Comparison of ENCODE assay signal across 8 mouse cellular contexts in genomic region chr5:98855741-98856140, GRCm38 (mm10). TPM values are rescaled to one million over a fixed set of nuclear protein-coding genes. Genes with fewer than 3 reads are reported as not detected.
DNase-seq lines count a peak whose midpoint lies in the region; ATAC-seq and TF ChIP-seq lines count a peak whose summit lies in the region.
"Had no signal": no experiment of that assay in that cellular context is flagged by ENCODE, and none has a peak within 500 bp of the region (broad histone marks: within the 10 kb centered on the region; RNA-seq: fewer than 3 reads in every experiment).

No protein-coding gene starts in this region.

- H3K4me1 ChIP-seq in lung, embryonic 14.5 days (ENCODE audit: insufficient read depth), result no peaks in the 10 kb centered on the region; the same call in 1 of the 2 replicates
- 0 out of 2 replicates have a peak, but pooled peaks cover 4% of the 10 kb centered on the region for H3K4me1 ChIP-seq in forebrain, embryonic 11.5 days (replicated peaks; ENCODE audit: control insufficient read depth, insufficient read depth, low read length)
- H3K4me1 ChIP-seq in limb, embryonic 12.5 days (replicated peaks), result peaks cover 18% of the 10 kb centered on the region
- H3K4me1 ChIP-seq in stomach, embryonic 15.5 days, result peaks cover 12% of the 10 kb centered on the region
- H3K4me1 ChIP-seq: liver, embryonic 13.5 days had no signal

- H3K27me3 ChIP-seq in lung, embryonic 14.5 days (ENCODE audit: insufficient read depth, low read length), result peaks cover 20% of the 10 kb centered on the region
- H3K27me3 ChIP-seq in forebrain, embryonic 11.5 days (ENCODE audit: control insufficient read depth, insufficient read depth, low read length), result peaks cover 26% of the 10 kb centered on the region
- peaks cover 62% of the 10 kb centered on the region for H3K27me3 ChIP-seq in limb, embryonic 12.5 days
- peaks cover 30% of the 10 kb centered on the region for H3K27me3 ChIP-seq in stomach, embryonic 15.5 days (replicated peaks)

- no peak for ATAC-seq in lung, embryonic 14.5 days (ENCODE audit: insufficient read depth)
- ATAC-seq in forebrain, embryonic 11.5 days (replicated peaks; ENCODE audit: low FRiP score), result no peak
- ATAC-seq in limb, embryonic 12.5 days (ENCODE audit: insufficient number of reproducible peaks, insufficient read depth, low FRiP score, low TSS enrichment, low read depth), result no peak
- ATAC-seq in stomach, embryonic 15.5 days (ENCODE audit: insufficient read depth, low FRiP score, low read depth), result no peak

- no peak; the same call in 1 of the 2 replicates for TF ChIP-seq CTCF in lung, embryonic 14.5 days (IDR thresholded peaks at IDR 0.05; ENCODE audit: low read depth)

- WGBS in lung, embryonic 14.5 days, result 4% methylated on average over 12 of the region's 12 CpGs
- 18% methylated on average over 12 of the region's 12 CpGs for WGBS in forebrain, embryonic 11.5 days
- WGBS in limb, embryonic 12.5 days, result 6% methylated on average over 12 of the region's 12 CpGs
- WGBS in stomach, embryonic 15.5 days, result 7% methylated on average over 12 of the region's 12 CpGs

- no peaks in the 10 kb centered on the region for H3K36me3 ChIP-seq in lung, embryonic 14.5 days (ENCODE audit: insufficient read depth)
- no peaks in the 10 kb centered on the region for H3K36me3 ChIP-seq in forebrain, embryonic 11.5 days (ENCODE audit: control insufficient read depth, insufficient read depth, low read length)
- H3K36me3 ChIP-seq in limb, embryonic 12.5 days, result no peaks in the 10 kb centered on the region
- H3K36me3 ChIP-seq in stomach, embryonic 15.5 days, result no peaks in the 10 kb centered on the region
- H3K36me3 ChIP-seq: liver, embryonic 13.5 days had no signal

- H3K9ac ChIP-seq in lung, embryonic 14.5 days, result peak overlapping the region; percentile 68
- H3K9ac ChIP-seq in forebrain, embryonic 11.5 days (ENCODE audit: low read length), result no peak overlapping the region
- H3K9ac ChIP-seq in limb, embryonic 12.5 days (replicated peaks), result peak overlapping the region; percentile 53
- 0 out of 2 replicates have a peak overlapping the region, but pooled peaks have one; percentile 34 for H3K9ac ChIP-seq in stomach, embryonic 15.5 days
- H3K9ac ChIP-seq: liver, embryonic 13.5 days had no signal

- no peaks in the 10 kb centered on the region for H3K9me3 ChIP-seq in lung, embryonic 14.5 days (ENCODE audit: low read depth, low read length)
- H3K9me3 ChIP-seq in forebrain, embryonic 11.5 days (ENCODE audit: control insufficient read depth, low read length), result no peaks in the 10 kb centered on the region
- H3K9me3 ChIP-seq in limb, embryonic 12.5 days, result no peaks in the 10 kb centered on the region
- H3K9me3 ChIP-seq in stomach, embryonic 15.5 days, result no peaks in the 10 kb centered on the region
- H3K9me3 ChIP-seq: liver, embryonic 13.5 days had no signal

- H3K4me2 ChIP-seq in lung, embryonic 14.5 days, result peak overlapping the region; percentile 91
- peak overlapping the region; percentile 99 for H3K4me2 ChIP-seq in forebrain, embryonic 11.5 days (ENCODE audit: low read depth, low read length, severe bottlenecking)
- H3K4me2 ChIP-seq in limb, embryonic 12.5 days, result peak overlapping the region; percentile 98
- peak overlapping the region; percentile 98 for H3K4me2 ChIP-seq in stomach, embryonic 15.5 days

- H3K27ac ChIP-seq in lung, embryonic 14.5 days (ENCODE audit: low read depth), result no peak overlapping the region
- no peak overlapping the region for H3K27ac ChIP-seq in forebrain, embryonic 11.5 days (ENCODE audit: low read depth, low read length)
- H3K27ac ChIP-seq in limb, embryonic 12.5 days, result no peak overlapping the region
- no peak overlapping the region for H3K27ac ChIP-seq in stomach, embryonic 15.5 days
- H3K27ac ChIP-seq: liver, embryonic 13.5 days had no signal

- peak overlapping the region; percentile 57 for H3K4me3 ChIP-seq in lung, embryonic 14.5 days (ENCODE audit: low read depth, low read length)
- H3K4me3 ChIP-seq in forebrain, embryonic 11.5 days (ENCODE audit: low read depth, low read length), result peak overlapping the region; percentile 55; the same call in 1 of the 2 replicates
- H3K4me3 ChIP-seq in limb, embryonic 12.5 days (replicated peaks), result peak overlapping the region; percentile 57
- peak overlapping the region; percentile 55 for H3K4me3 ChIP-seq in stomach, embryonic 15.5 days (replicated peaks)

- no peak for DNase-seq in lung, embryonic 14.5 days
- DNase-seq in lung, postnatal 14 days, result no peak
- DNase-seq in forebrain, embryonic 11.5 days (ENCODE audit: low spot score), result no peak
- DNase-seq in yolk sac, embryonic 10.5 days (ENCODE audit: low spot score), result no peak
- DNase-seq in spleen, postnatal 14 days (ENCODE audit: low spot score in 2 of 2), result no peak
- DNase-seq: liver, embryonic 13.5 days had no signal

RNA-seq across cellular contexts. Expression of gene Bmp3, which starts 1.5 kb away (rescaled TPM):
- 11.2 and 11.6 TPM in 2 replicates for polyA plus RNA-seq in lung, embryonic 14.5 days (2014; fragmentation: Nextera tagmentation; extraction: Ambion mirVana)
- polyA plus RNA-seq in forebrain, embryonic 11.5 days (2014; fragmentation: Nextera tagmentation; extraction: Ambion mirVana), result 0.64 and 0.85 TPM in 2 replicates
- 1.7 and 1.9 TPM in 2 replicates for polyA plus RNA-seq in limb, embryonic 12.5 days (2016; fragmentation: Nextera tagmentation; extraction: Ambion mirVana)
- 3.8 and 4.5 TPM in 2 replicates for polyA plus RNA-seq in stomach, embryonic 15.5 days (2015; fragmentation: Nextera tagmentation; extraction: Ambion mirVana)
